Mouse (Mus musculus): ENCODE measurements around the gene Tor1b.
A peak's percentile ranks its signal among the peaks of the same experiment; 100 is the strongest.
"Not testable (repeated sequence)": the region's sequence is repeated elsewhere in the genome, so short reads cannot be mapped to it uniquely, and the experiment has no call there.

The Tor1b gene

GRCm38 (mm10) chr2:30952824-30953490 lies at the start of gene Tor1b:
Gene Tor1b (plus strand): TSS chr2:30952959.
- peak; percentile 82 for DNase-seq (ENCODE audit: low read depth, low spot score)

GRCm38 (mm10) chr2:30904231-30904630 lies 48.5 kb upstream of the Tor1b start:
- DNase-seq (ENCODE audit: low read depth, low spot score) = no peak

GRCm38 (mm10) chr2:30904991-30905390 lies 47.8 kb upstream of the Tor1b start:
- DNase-seq (ENCODE audit: low read depth, low spot score) = no peak

- DNase-seq (ENCODE audit: low read depth, low spot score) = no peak
Measured at GRCm38 (mm10) chr2:30905906-30906305, 46.9 kb upstream of the Tor1b start.

- DNase-seq (ENCODE audit: low read depth, low spot score) = no peak
Measured at GRCm38 (mm10) chr2:30906641-30907040, 46.1 kb upstream of the Tor1b start.

- no peak for DNase-seq (ENCODE audit: low read depth, low spot score)
Measured at GRCm38 (mm10) chr2:30912291-30912773, 40.4 kb upstream of the Tor1b start.

- DNase-seq (ENCODE audit: low read depth, low spot score) = no peak
Measured at GRCm38 (mm10) chr2:30913022-30913421, 39.7 kb upstream of the Tor1b start.

GRCm38 (mm10) chr2:30914836-30915235 lies 37.9 kb upstream of the Tor1b start:
- no peak for DNase-seq (ENCODE audit: low read depth, low spot score)

GRCm38 (mm10) chr2:30915376-30915775 lies 37.4 kb upstream of the Tor1b start:
- DNase-seq (ENCODE audit: low read depth, low spot score) = no peak

- DNase-seq (ENCODE audit: low read depth, low spot score) = not testable (repeated sequence)
Measured at GRCm38 (mm10) chr2:30915933-30916332, 36.8 kb upstream of the Tor1b start.

GRCm38 (mm10) chr2:30917649-30918048 lies 35.1 kb upstream of the Tor1b start:
- no peak for DNase-seq (ENCODE audit: low read depth, low spot score)

- DNase-seq (ENCODE audit: low read depth, low spot score) = no peak
Measured at GRCm38 (mm10) chr2:30918126-30918525, 34.6 kb upstream of the Tor1b start.

GRCm38 (mm10) chr2:30918780-30919329 lies 33.9 kb upstream of the Tor1b start:
- no peak for DNase-seq (ENCODE audit: low read depth, low spot score)

- DNase-seq (ENCODE audit: low read depth, low spot score) = no peak
Measured at GRCm38 (mm10) chr2:30920216-30920615, 32.5 kb upstream of the Tor1b start.

GRCm38 (mm10) chr2:30923099-30923498 lies 29.7 kb upstream of the Tor1b start:
- DNase-seq (ENCODE audit: low read depth, low spot score) = no peak

- DNase-seq (ENCODE audit: low read depth, low spot score) = no peak
Measured at GRCm38 (mm10) chr2:30925181-30925580, 27.6 kb upstream of the Tor1b start.

- DNase-seq (ENCODE audit: low read depth, low spot score) = no peak
Measured at GRCm38 (mm10) chr2:30926381-30926780, 26.4 kb upstream of the Tor1b start.

GRCm38 (mm10) chr2:30927151-30927781 lies 25.5 kb upstream of the Tor1b start:
- no peak for DNase-seq (ENCODE audit: low read depth, low spot score)

GRCm38 (mm10) chr2:30927844-30928628 lies 24.7 kb upstream of the Tor1b start:
- peak; percentile 76 for DNase-seq (ENCODE audit: low read depth, low spot score)

GRCm38 (mm10) chr2:30928893-30929482 lies 23.8 kb upstream of the Tor1b start:
- DNase-seq (ENCODE audit: low read depth, low spot score) = peak; percentile 74

GRCm38 (mm10) chr2:30929483-30930045 lies 23.2 kb upstream of the Tor1b start, which contains the start of gene Ptges:
Gene Ptges (minus strand): TSS chr2:30929863.
- peak; percentile 49 for DNase-seq (ENCODE audit: low read depth, low spot score)

Measured in c-Kit-negative CD71-positive TER-119-positive erythroid progenitor cells, embryonic 14.5 days (primary cell).